Mouse (Mus musculus) B cell, adult 67 days (primary cell): ENCODE measurements around the gene Mpig6b. TPM values are rescaled to one million over a fixed set of nuclear protein-coding genes. Genes with fewer than 3 reads are reported as not detected.

ENCODE experiments used
- total RNA-seq, 2 experiments: library from RNA; stranded (reverse); gene quantifications; 4 replicates each; pipeline ENCODE4 v1.2.4; 2023

Mpig6b gene
- total RNA-seq, 2 experiments from 2014 or later: not detected

Other genes starting within 250 kb of the Mpig6b start
- 10 to 100 TPM; 57.8 to 67.8 TPM for gene Stk19, start 229.2 kb downstream of the Mpig6b start, total RNA-seq
- gene Dxo, start 229.2 kb downstream of the Mpig6b start, total RNA-seq: 10 to 100 TPM; 87.2 to 90.1 TPM
- gene Skiv2l, start 216.0 kb downstream of the Mpig6b start, total RNA-seq: 100 to 1,000 TPM; 106 to 113 TPM
- gene Nelfe, start 215.8 kb downstream of the Mpig6b start, total RNA-seq: 10 to 100 TPM; 32.7 to 37.8 TPM
- gene Cfb, start 203.7 kb downstream of the Mpig6b start, total RNA-seq: under 1 TPM in 1 of 2 experiments, not detected in 1; 0.41 TPM
- gene Zbtb12, start 186.7 kb downstream of the Mpig6b start, total RNA-seq: 10 to 100 TPM in 1 of 2 experiments, 1 to 10 TPM in 1; 9.4 to 13.1 TPM
- gene Gm20547, start 184.1 kb downstream of the Mpig6b start, total RNA-seq: not detected
- gene C2, start 167.9 kb downstream of the Mpig6b start, total RNA-seq: 1 to 10 TPM; 2.4 to 2.6 TPM
- gene Ehmt2, start 167.7 kb downstream of the Mpig6b start, total RNA-seq: 100 to 1,000 TPM; 169 to 178 TPM
- not detected for gene Slc44a4, start 151.7 kb downstream of the Mpig6b start, total RNA-seq
- 10 to 100 TPM; 64.3 to 86.9 TPM for gene Neu1, start 134.9 kb downstream of the Mpig6b start, total RNA-seq
- 100 to 1,000 TPM in 1 of 2 experiments, 1 to 10 TPM in 1; 9.1 to 108 TPM for gene Hspa1b, start 106.9 kb downstream of the Mpig6b start, total RNA-seq
- gene Gm20481, start 96.3 kb downstream of the Mpig6b start, total RNA-seq: not detected
- 10 to 100 TPM in 1 of 2 experiments, 1 to 10 TPM in 1; 3.8 to 37.9 TPM for gene Hspa1a, start 94.0 kb downstream of the Mpig6b start, total RNA-seq
- not detected for gene Hspa1l, start 93.5 kb downstream of the Mpig6b start, total RNA-seq
- gene Lsm2, start 84.3 kb downstream of the Mpig6b start, total RNA-seq: 10 to 100 TPM; 32.1 to 32.7 TPM
- gene Vars, start 65.2 kb downstream of the Mpig6b start, total RNA-seq: 100 to 1,000 TPM; 290 to 310 TPM
- under 1 TPM; 0.50 to 0.75 TPM for gene Vwa7, start 49.6 kb downstream of the Mpig6b start, total RNA-seq
- 1 to 10 TPM; 4.8 to 5.7 TPM for gene Sapcd1, start 38.2 kb downstream of the Mpig6b start, total RNA-seq
- 10 to 100 TPM in 1 of 2 experiments, 1 to 10 TPM in 1; 9.7 to 13.8 TPM for gene Msh5, start 19.4 kb downstream of the Mpig6b start, total RNA-seq
- gene Clic1, start 16.2 kb downstream of the Mpig6b start, total RNA-seq: 100 to 1,000 TPM; 210 to 218 TPM
- 1 to 10 TPM; 3.4 to 5.2 TPM for gene Ddah2, start 7.1 kb downstream of the Mpig6b start, total RNA-seq
- gene Ly6g6c, start 796 bp downstream of the Mpig6b start, total RNA-seq: not detected
- not detected for gene Ly6g6e, start 10.7 kb upstream of the Mpig6b start, total RNA-seq
- gene Ly6g6d, start 11.9 kb upstream of the Mpig6b start, total RNA-seq: not detected
- not detected for gene Ly6g6f, start 19.4 kb upstream of the Mpig6b start, total RNA-seq
- gene Abhd16a, start 23.1 kb upstream of the Mpig6b start, total RNA-seq: 10 to 100 TPM; 71.6 to 74.8 TPM
- gene Ly6g5c, start 42.1 kb upstream of the Mpig6b start, total RNA-seq: not detected
- gene Ly6g5b, start 49.2 kb upstream of the Mpig6b start, total RNA-seq: 1 to 10 TPM; 1.5 to 1.7 TPM
- gene Gpank1, start 55.3 kb upstream of the Mpig6b start, total RNA-seq: 10 to 100 TPM; 31.1 to 34.0 TPM
- 100 to 1,000 TPM; 126 to 147 TPM for gene Csnk2b, start 55.9 kb upstream of the Mpig6b start, total RNA-seq
- gene D17H6S53E, start 60.2 kb upstream of the Mpig6b start, total RNA-seq: 10 to 100 TPM; 16.6 to 25.1 TPM
- gene Apom, start 65.9 kb upstream of the Mpig6b start, total RNA-seq: under 1 TPM; 0.56 to 0.93 TPM
- gene Bag6, start 69.0 kb upstream of the Mpig6b start, total RNA-seq: 100 to 1,000 TPM; 412 to 463 TPM
- 100 to 1,000 TPM; 364 to 379 TPM for gene Prrc2a, start 98.7 kb upstream of the Mpig6b start, total RNA-seq
- 1 to 10 TPM; 1.7 to 5.1 TPM for gene Aif1, start 109.9 kb upstream of the Mpig6b start, total RNA-seq
- 10 to 100 TPM; 32.6 to 54.4 TPM for gene Lst1, start 122.3 kb upstream of the Mpig6b start, total RNA-seq
- 100 to 1,000 TPM; 669 to 686 TPM for gene Ltb, start 128.3 kb upstream of the Mpig6b start, total RNA-seq
- gene Tnf, start 135.8 kb upstream of the Mpig6b start, total RNA-seq: 10 to 100 TPM in 1 of 2 experiments, 1 to 10 TPM in 1; 9.6 to 14.5 TPM
- 10 to 100 TPM; 45.0 to 61.0 TPM for gene Lta, start 139.2 kb upstream of the Mpig6b start, total RNA-seq
- not detected for gene Gm16181, start 154.7 kb upstream of the Mpig6b start, total RNA-seq
- 1 to 10 TPM; 1.2 to 2.9 TPM for gene Atp6v1g2, start 167.5 kb upstream of the Mpig6b start, total RNA-seq
- 10 to 100 TPM; 11.2 to 16.2 TPM for gene Nfkbil1, start 169.6 kb upstream of the Mpig6b start, total RNA-seq
- 100 to 1,000 TPM; 440 to 473 TPM for gene Ddx39b, start 175.6 kb upstream of the Mpig6b start, total RNA-seq
- 1,000 to 10,000 TPM; 1,708 to 1,769 TPM for gene H2-D1, start 196.5 kb upstream of the Mpig6b start, total RNA-seq